Mouse (Mus musculus) lung, postnatal 0 days (tissue): ENCODE data around the gene St6galnac3.

ENCODE experiments used
- CTCF ChIP-seq: IDR thresholded peaks from 2 replicates; pipeline ENCODE4 v1.5.1; 2016; ENCODE audit warnings: antibody characterized with exemption, mild to moderate bottlenecking
- EP300 ChIP-seq: IDR thresholded peaks from 2 replicates; pipeline ENCODE4 v1.6.1; 2016; ENCODE audit warnings: antibody characterized with exemption, mild to moderate bottlenecking, control low read depth

DNA sequence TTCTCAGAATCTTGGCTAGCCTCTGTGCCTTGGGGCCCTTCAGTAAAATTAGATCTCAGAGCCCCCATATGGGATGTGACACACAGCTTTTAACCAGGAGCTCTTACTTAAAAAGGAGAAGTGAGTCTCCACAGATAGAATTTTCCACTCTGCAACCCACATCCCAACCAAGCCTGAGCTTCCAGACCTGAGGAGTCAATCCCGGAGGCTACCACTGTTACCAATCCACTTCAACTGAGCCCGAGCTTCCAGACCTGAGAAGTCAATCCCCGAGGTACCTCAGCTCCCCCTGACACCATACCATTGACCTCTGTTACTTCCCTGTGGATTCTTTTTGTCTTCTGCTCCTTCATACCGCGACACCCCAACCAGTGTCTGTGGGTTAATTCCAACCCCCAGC is 463.0 kb downstream of the St6galnac3 start:
- no peak for TF ChIP-seq CTCF
- no peak for TF ChIP-seq EP300
